Mouse (Mus musculus) liver, embryonic 13.5 days (tissue): ENCODE data around the gene Mybpc2. TPM values are rescaled to one million over a fixed set of nuclear protein-coding genes. Genes with fewer than 3 reads are reported as not detected.

Experiments
- ATAC-seq: fragments of 200-750 bp; cut with Nextera tagmentation; 2 replicates; pipeline ENCODE4 v1.8.0; 2017; ENCODE audit warnings: low read depth, mild to moderate bottlenecking, moderate number of reproducible peaks, moderate library complexity
- DNase-seq: peaks from one replicate; pipeline ENCODE4 v3.0.0; 2022
- H3K27ac ChIP-seq: fragments of 300-500 bp; sonication (generic); 2 replicates; pipeline ENCODE4 v1.5.1; 2015; ENCODE audit warnings: moderate library complexity, mild to moderate bottlenecking, inconsistent platforms
- H3K27me3 ChIP-seq: fragments of 300-500 bp; sonication (generic); 2 replicates; pipeline ENCODE4 v1.6.1; 2015; ENCODE audit warnings: mild to moderate bottlenecking, inconsistent platforms
- H3K36me3 ChIP-seq: fragments of 300-500 bp; sonication (generic); 2 replicates; pipeline ENCODE4 v1.6.1; 2015; ENCODE audit warnings: mild to moderate bottlenecking, inconsistent platforms
- H3K4me1 ChIP-seq: fragments of 300-500 bp; sonication (generic); replicated peaks from 2 replicates; pipeline ENCODE4 v1.6.1; 2015; ENCODE audit warnings: inconsistent platforms
- H3K4me2 ChIP-seq: fragments of 300-500 bp; sonication (generic); 2 replicates; pipeline ENCODE4 v1.6.1; 2015; ENCODE audit warnings: inconsistent platforms, mild to moderate bottlenecking, moderate library complexity
- H3K4me3 ChIP-seq: fragments of 300-500 bp; sonication (generic); replicated peaks from 2 replicates; pipeline ENCODE4 v1.5.1; 2015; ENCODE audit warnings: mild to moderate bottlenecking, inconsistent platforms
- H3K9ac ChIP-seq: fragments of 300-500 bp; sonication (generic); 2 replicates; pipeline ENCODE4 v1.6.1; 2015; ENCODE audit warnings: mild to moderate bottlenecking, inconsistent platforms
- H3K9me3 ChIP-seq: fragments of 300-500 bp; sonication (generic); replicated peaks from 2 replicates; pipeline ENCODE4 v1.6.1; 2016; ENCODE audit warnings: inconsistent platforms
- WGBS: fragments of 180-500 bp; shearing (Covaris S2); methylation state at CpG from one replicate; pipeline ENCODE4 v1.1.7; 2015; ENCODE audit not compliant: insufficient replicate concordance; 5-methylcytosine and 5-hydroxymethylcytosine counted together
- polyA plus RNA-seq: library from polyadenylated mRNA; unstranded; fragments of >200 nt; fragmentation: Nextera tagmentation; extraction: Ambion mirVana; gene quantifications from 2 replicates; pipeline ENCODE4 v1.2.1, GENCODE M21; 2015

The Mybpc2 gene
- polyA plus RNA-seq, 1 experiment from 2014 or later, result not detected

- Histone ChIP-seq H3K9ac (no peak overlapping the region), H3K36me3 (peaks cover 63% of the 10 kb centered on the region), H3K4me1 (peaks cover 31% of the 10 kb centered on the region), H3K27me3 (no peaks in the 10 kb centered on the region), H3K4me3 (no peak overlapping the region), H3K9me3 (no peaks in the 10 kb centered on the region), H3K4me2 (no peak overlapping the region), H3K27ac (no peak overlapping the region)
- ATAC-seq (no peak), DNase-seq (no peak)
- 89% methylated on average over 21 of the region's 21 CpGs for WGBS
Measured at GRCm38 (mm10) chr7:44492166-44492826, 32.2 kb downstream of the Mybpc2 start.

GRCm38 (mm10) chr7:44491391-44491790 is 33.1 kb downstream of the Mybpc2 start:
- H3K9me3 ChIP-seq, result no peaks in the 10 kb centered on the region
- no peak overlapping the region for H3K4me2 ChIP-seq
- peaks cover 23% of the 10 kb centered on the region for H3K4me1 ChIP-seq
- H3K4me3 ChIP-seq, result no peak overlapping the region
- no peak for DNase-seq
- peaks cover 63% of the 10 kb centered on the region for H3K36me3 ChIP-seq
- no peak overlapping the region for H3K9ac ChIP-seq
- no peak for ATAC-seq
- no peak overlapping the region for H3K27ac ChIP-seq
- no peaks in the 10 kb centered on the region for H3K27me3 ChIP-seq
- 87% methylated on average over 5 of the region's 5 CpGs for WGBS

DNA sequence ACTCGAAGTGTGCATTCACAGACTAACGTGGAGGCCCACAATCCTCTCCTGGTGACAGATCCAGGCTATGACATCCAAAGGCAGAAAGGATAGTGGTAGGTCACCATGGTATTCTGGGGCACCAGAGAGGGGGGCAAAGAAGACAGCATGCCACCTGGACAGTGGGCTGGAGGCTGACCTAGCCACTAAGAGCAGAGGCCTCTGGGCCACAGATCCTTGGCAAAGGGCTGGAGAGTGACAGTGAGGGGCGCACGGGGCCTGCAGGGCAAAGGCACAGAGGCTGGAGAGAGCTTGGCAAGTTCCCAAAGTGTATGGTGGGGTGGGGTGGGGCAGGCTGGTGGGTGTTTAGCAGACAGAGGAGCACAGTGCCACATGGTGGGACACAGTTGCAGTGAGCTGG is 34.2 kb downstream of the Mybpc2 start:
- H3K4me3 ChIP-seq, result no peak overlapping the region
- WGBS, result 88% methylated on average over 4 of the region's 4 CpGs
- peaks cover 63% of the 10 kb centered on the region for H3K36me3 ChIP-seq
- H3K27me3 ChIP-seq, result no peaks in the 10 kb centered on the region
- H3K27ac ChIP-seq, result no peak overlapping the region
- DNase-seq (no peak), ATAC-seq (no peak)
- peaks cover 17% of the 10 kb centered on the region for H3K4me1 ChIP-seq
- no peaks in the 10 kb centered on the region for H3K9me3 ChIP-seq
- no peak overlapping the region for H3K4me2 ChIP-seq
- no peak overlapping the region for H3K9ac ChIP-seq

- no peak overlapping the region for H3K27ac ChIP-seq
- no peaks in the 10 kb centered on the region for H3K27me3 ChIP-seq
- H3K4me3 ChIP-seq, result no peak overlapping the region
- ATAC-seq, result no peak
- H3K4me1 ChIP-seq, result peaks cover 16% of the 10 kb centered on the region
- DNase-seq, result no peak
- peaks cover 51% of the 10 kb centered on the region for H3K36me3 ChIP-seq
- H3K9me3 ChIP-seq, result no peaks in the 10 kb centered on the region
- 80% methylated on average over 8 of the region's 8 CpGs for WGBS
- no peak overlapping the region for H3K4me2 ChIP-seq
- no peak overlapping the region for H3K9ac ChIP-seq
Measured at GRCm38 (mm10) chr7:44488545-44488944, 35.9 kb downstream of the Mybpc2 start.

DNA sequence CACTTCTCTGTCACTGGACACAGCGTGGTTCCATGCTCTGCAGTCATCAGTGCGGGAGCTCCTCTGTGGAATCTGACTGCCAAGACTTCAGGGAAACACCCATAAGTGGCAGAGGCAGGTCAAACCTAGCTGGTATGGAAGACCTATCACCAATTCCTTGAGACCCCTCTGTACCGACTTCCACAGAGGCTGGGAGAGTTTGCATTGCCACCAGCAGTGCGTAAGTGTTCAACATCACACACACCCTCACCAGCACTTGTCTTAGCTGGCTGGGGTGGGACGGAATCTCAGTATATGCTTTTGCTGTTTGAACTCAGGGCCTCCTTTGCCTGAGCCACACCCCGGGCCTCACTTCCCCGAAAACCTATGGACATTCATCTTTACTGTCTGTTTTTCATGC is 36.5 kb downstream of the Mybpc2 start:
- Histone ChIP-seq H3K4me2 (no peak overlapping the region), H3K27ac (no peak overlapping the region), H3K36me3 (peaks cover 46% of the 10 kb centered on the region), H3K4me3 (no peak overlapping the region), H3K9me3 (no peaks in the 10 kb centered on the region), H3K27me3 (no peaks in the 10 kb centered on the region), H3K4me1 (peaks cover 19% of the 10 kb centered on the region), H3K9ac (no peak overlapping the region)
- no peak for ATAC-seq
- WGBS, result 84% methylated on average over 7 of the region's 7 CpGs
- no peak for DNase-seq

- Histone ChIP-seq H3K9me3 (no peaks in the 10 kb centered on the region), H3K9ac (no peak overlapping the region), H3K4me2 (no peak overlapping the region), H3K27ac (no peak overlapping the region), H3K27me3 (0 out of 2 replicates have a peak, but pooled peaks cover 4% of the 10 kb centered on the region), H3K4me1 (peaks cover 26% of the 10 kb centered on the region), H3K36me3 (peaks cover 37% of the 10 kb centered on the region), H3K4me3 (no peak overlapping the region)
- ATAC-seq (no peak), DNase-seq (no peak)
- WGBS, result 70% methylated on average over 13 of the region's 13 CpGs
Measured at GRCm38 (mm10) chr7:44486927-44487575, 37.4 kb downstream of the Mybpc2 start.

- Histone ChIP-seq H3K4me2 (no peak overlapping the region), H3K27ac (no peak overlapping the region), H3K4me3 (no peak overlapping the region), H3K36me3 (peaks cover 24% of the 10 kb centered on the region), H3K9me3 (no peaks in the 10 kb centered on the region), H3K4me1 (peaks cover 38% of the 10 kb centered on the region), H3K27me3 (peaks cover 15% of the 10 kb centered on the region), H3K9ac (no peak overlapping the region)
- 59% methylated on average over 7 of the region's 7 CpGs for WGBS
- ATAC-seq, result no peak
- no peak for DNase-seq
Measured at GRCm38 (mm10) chr7:44485572-44486195, 38.8 kb downstream of the Mybpc2 start.

DNA sequence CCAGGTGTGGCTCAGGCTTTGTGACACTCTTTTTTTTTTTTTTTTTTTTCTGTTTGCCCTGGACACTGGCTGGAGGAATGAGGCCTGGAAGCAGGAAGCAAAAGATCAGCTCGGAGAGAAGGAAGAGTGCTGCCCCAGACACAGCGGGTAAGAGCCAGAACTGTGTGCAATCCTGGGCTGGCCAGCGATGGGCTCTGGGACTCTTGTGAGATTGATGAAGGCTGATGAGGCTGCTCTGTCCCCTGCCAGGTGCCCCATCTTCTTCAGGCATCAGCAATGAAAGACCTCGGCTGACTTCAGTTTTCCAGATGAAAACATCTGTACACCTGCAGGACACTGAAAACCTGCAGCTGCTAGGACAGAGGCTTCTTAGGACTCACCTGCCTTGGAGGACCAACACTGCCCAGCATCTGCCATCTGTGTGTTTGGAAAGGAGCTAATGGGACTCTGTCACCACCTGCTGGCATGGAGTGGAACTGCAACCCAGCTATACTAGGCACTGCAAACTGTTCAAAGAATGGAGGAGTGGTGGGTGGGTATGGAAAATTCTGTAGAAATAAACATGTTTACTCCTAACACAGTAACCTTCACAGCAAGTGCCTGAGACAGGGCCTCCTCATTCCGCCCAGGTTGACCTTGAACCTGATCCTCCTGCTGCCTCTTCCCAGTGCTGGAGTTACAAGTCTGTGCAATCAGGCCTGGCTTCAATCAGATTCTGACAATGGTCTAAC is 39.5 kb downstream of the Mybpc2 start:
- Histone ChIP-seq H3K9ac (peak overlapping the region; percentile 22; the same call in 1 of the 2 replicates), H3K27ac (peak overlapping the region; percentile 67), H3K36me3 (peaks cover 17% of the 10 kb centered on the region), H3K4me2 (no peak overlapping the region), H3K4me3 (no peak overlapping the region), H3K9me3 (no peaks in the 10 kb centered on the region), H3K27me3 (peaks cover 22% of the 10 kb centered on the region), H3K4me1 (peaks cover 45% of the 10 kb centered on the region)
- WGBS, result 29% methylated on average over 5 of the region's 5 CpGs
- DNase-seq, result peak; percentile 71
- ATAC-seq, result peak; percentile 24; the same call in 1 of the 2 replicates

- DNase-seq (no peak), ATAC-seq (no peak)
- H3K4me1 ChIP-seq, result peaks cover 52% of the 10 kb centered on the region
- H3K27me3 ChIP-seq, result peaks cover 31% of the 10 kb centered on the region
- H3K9ac ChIP-seq, result no peak overlapping the region; the same call in 1 of the 2 replicates
- H3K9me3 ChIP-seq, result no peaks in the 10 kb centered on the region
- 94% methylated on average over 1 of the region's 1 CpGs for WGBS
- H3K4me2 ChIP-seq, result no peak overlapping the region
- peaks cover 8% of the 10 kb centered on the region for H3K36me3 ChIP-seq
- H3K27ac ChIP-seq, result peak overlapping the region; percentile 67
- no peak overlapping the region for H3K4me3 ChIP-seq
Measured at GRCm38 (mm10) chr7:44484109-44484508, 40.3 kb downstream of the Mybpc2 start.

- peak overlapping the region; percentile 94 for H3K27ac ChIP-seq
- H3K27me3 ChIP-seq, result peaks cover 42% of the 10 kb centered on the region
- H3K4me2 ChIP-seq, result peak overlapping the region; percentile 68
- H3K4me1 ChIP-seq, result peaks cover 61% of the 10 kb centered on the region
- peak overlapping the region; percentile 77 for H3K9ac ChIP-seq
- 40% methylated on average over 3 of the region's 3 CpGs for WGBS
- peak overlapping the region; percentile 24 for H3K4me3 ChIP-seq
- H3K36me3 ChIP-seq, result no peaks in the 10 kb centered on the region
- peak; percentile 66 for DNase-seq
- peak; percentile 94 for ATAC-seq
- H3K9me3 ChIP-seq, result no peaks in the 10 kb centered on the region
Measured at GRCm38 (mm10) chr7:44482836-44483435, 41.5 kb downstream of the Mybpc2 start.
